Mouse (Mus musculus) embryonic facial prominence, embryonic 14.5 days (tissue): ENCODE measurements around the gene Nup88. TPM values are rescaled to one million over a fixed set of nuclear protein-coding genes. Genes with fewer than 3 reads are reported as not detected.
"Not testable (repeated sequence)": the region's sequence is repeated elsewhere in the genome, so short reads cannot be mapped to it uniquely, and the experiment has no call there.

ENCODE experiments used
- ATAC-seq: fragments of 200-750 bp; cut with Nextera tagmentation; 2 replicates; pipeline ENCODE4 v1.8.0; 2017; ENCODE audit warnings: low read depth, moderate number of reproducible peaks, moderate TSS enrichment
- DNase-seq: peaks from one replicate; pipeline ENCODE4 v3.0.0-alpha.2; 2015; ENCODE audit warnings: low spot score
- H3K27ac ChIP-seq: fragments of 300-500 bp; sonication (generic); replicated peaks from 2 replicates; pipeline ENCODE4 v1.5.1; 2014; ENCODE audit warnings: low read depth, mild to moderate bottlenecking, low read length, moderate library complexity
- H3K27me3 ChIP-seq: fragments of 300-500 bp; sonication (generic); replicated peaks from 2 replicates; pipeline ENCODE4 v1.6.1; 2014; ENCODE audit warnings: low read length; ENCODE audit not compliant: control insufficient read depth, insufficient read depth
- H3K36me3 ChIP-seq: fragments of 300-500 bp; sonication (generic); 2 replicates; pipeline ENCODE4 v1.6.1; 2014; ENCODE audit warnings: low read length, mixed read lengths; ENCODE audit not compliant: control insufficient read depth, insufficient read depth
- H3K4me1 ChIP-seq: fragments of 300-500 bp; sonication (generic); 2 replicates; pipeline ENCODE4 v1.6.1; 2014; ENCODE audit warnings: antibody characterized with exemption, low read length; ENCODE audit not compliant: control insufficient read depth, insufficient read depth
- H3K4me2 ChIP-seq: fragments of 300-500 bp; sonication (generic); 2 replicates; pipeline ENCODE4 v1.6.1; 2014; ENCODE audit warnings: low read depth, mild to moderate bottlenecking, low read length, moderate library complexity, mixed read lengths
- H3K4me3 ChIP-seq: fragments of 300-500 bp; sonication (generic); 2 replicates; pipeline ENCODE4 v1.5.1; 2014; ENCODE audit warnings: low read depth, mild to moderate bottlenecking, low read length
- H3K9ac ChIP-seq: fragments of 300-500 bp; sonication (generic); 2 replicates; pipeline ENCODE4 v1.6.1; 2014; ENCODE audit warnings: low read depth, mild to moderate bottlenecking, low read length, moderate library complexity, mixed read lengths
- H3K9me3 ChIP-seq: fragments of 300-500 bp; sonication (generic); 2 replicates; pipeline ENCODE4 v1.6.1; 2016; ENCODE audit warnings: low read length; ENCODE audit not compliant: control insufficient read depth
- WGBS: fragments of 180-500 bp; shearing (Covaris S2); extraction: QIAGEN DNeasy Blood & Tissue Kit; methylation state at CpG from one replicate; pipeline ENCODE4 v1.1.7; 2014; 5-methylcytosine and 5-hydroxymethylcytosine counted together
- polyA plus RNA-seq: library from polyadenylated mRNA; unstranded; fragments of >200 nt; fragmentation: Nextera tagmentation; extraction: Ambion mirVana; gene quantifications from 2 replicates; pipeline ENCODE4 v1.2.1, GENCODE M21; 2014

Gene Nup88
- polyA plus RNA-seq, 1 experiment from 2014 or later, result 118 TPM

GRCm38 (mm10) chr11:70906681-70907080 is 63.1 kb downstream of the Nup88 start:
- whole genome bisulfite sequencing, result 87% methylated on average over 3 of the region's 3 CpGs
- Histone ChIP-seq H3K9ac (no peak overlapping the region), H3K4me2 (no peak overlapping the region), H3K27ac (no peak overlapping the region), H3K36me3 (peaks cover 48% of the 10 kb centered on the region), H3K4me3 (no peak overlapping the region), H3K9me3 (no peaks in the 10 kb centered on the region), H3K4me1 (no peaks in the 10 kb centered on the region), H3K27me3 (no peaks in the 10 kb centered on the region)
- DNase-seq, result no peak
- no peak for ATAC-seq

GRCm38 (mm10) chr11:70898182-70898581 is 71.6 kb downstream of the Nup88 start:
- H3K4me1 ChIP-seq, ATAC-seq, H3K27ac ChIP-seq, H3K4me3 ChIP-seq, H3K4me2 ChIP-seq, H3K27me3 ChIP-seq, H3K9ac ChIP-seq, H3K9me3 ChIP-seq, DNase-seq: not testable (repeated sequence)
- 92% methylated on average over 5 of the region's 5 CpGs for WGBS
- H3K36me3 ChIP-seq, result peaks cover 40% of the 10 kb centered on the region

- no peak overlapping the region for H3K4me3 ChIP-seq
- no peak for ATAC-seq
- no peak overlapping the region for H3K27ac ChIP-seq
- WGBS, result 85% methylated on average over 3 of the region's 3 CpGs
- peaks cover 37% of the 10 kb centered on the region for H3K36me3 ChIP-seq
- no peaks in the 10 kb centered on the region for H3K4me1 ChIP-seq
- H3K27me3 ChIP-seq, result no peaks in the 10 kb centered on the region
- H3K9ac ChIP-seq, result no peak overlapping the region
- no peak for DNase-seq
- no peak overlapping the region for H3K4me2 ChIP-seq
- H3K9me3 ChIP-seq, result no peaks in the 10 kb centered on the region
Observed at GRCm38 (mm10) chr11:70897680-70898079, 72.1 kb downstream of the Nup88 start.

Other genes starting within 250 kb of the Nup88 start
- 7.0 and 7.3 TPM in 2 replicates for gene Zfp3, start 205.8 kb downstream of the Nup88 start, polyA plus RNA-seq
- gene Scimp, start 157.4 kb downstream of the Nup88 start, polyA plus RNA-seq, result 0.50 and 0.83 TPM in 2 replicates
- 29.4 and 31.8 TPM in 2 replicates for gene Rabep1, start 125.2 kb downstream of the Nup88 start, polyA plus RNA-seq
- 67.3 and 68.3 TPM in 2 replicates for gene Rpain, start 240 bp upstream of the Nup88 start, polyA plus RNA-seq
- gene C1qbp, start 13.1 kb upstream of the Nup88 start, polyA plus RNA-seq, result 223 and 224 TPM in 2 replicates
- 20.3 and 21.3 TPM in 2 replicates for gene Dhx33, start 34.5 kb upstream of the Nup88 start, polyA plus RNA-seq
- gene Mis12, start 49.6 kb upstream of the Nup88 start, polyA plus RNA-seq, result 29.2 and 30.0 TPM in 2 replicates
- 41.4 and 46.3 TPM in 2 replicates for gene Derl2, start 49.9 kb upstream of the Nup88 start, polyA plus RNA-seq
- 50.1 and 65.9 TPM in 2 replicates for gene 6330403K07Rik, start 63.5 kb upstream of the Nup88 start, polyA plus RNA-seq
- gene Nlrp1a, start 174.7 kb upstream of the Nup88 start, polyA plus RNA-seq, result 0.26 TPM in 1 of 2 replicates, not detected in the other